Mouse (Mus musculus) MEL-GATA-1-ER (cell line): ENCODE data around the gene Rarg.
"Not testable (repeated sequence)": the region's sequence is repeated elsewhere in the genome, so short reads cannot be mapped to it uniquely, and the experiment has no call there.

ENCODE experiments used
- DNase-seq: peaks from one replicate; pipeline ENCODE4 v3.0.0-alpha.2; 2012; ENCODE audit warnings: low read depth; ENCODE audit errors: extremely low read depth

The Rarg gene

GRCm38 (mm10) chr15:102239260-102239590 lies 18.1 kb downstream of the Rarg start:
- DNase-seq, result no peak

GRCm38 (mm10) chr15:102238543-102239259 lies 18.6 kb downstream of the Rarg start:
- DNase-seq, result no peak

GRCm38 (mm10) chr15:102235371-102236027 lies 21.8 kb downstream of the Rarg start:
- DNase-seq, result no peak

GRCm38 (mm10) chr15:102233896-102234295 lies 23.4 kb downstream of the Rarg start:
- no peak for DNase-seq

- DNase-seq, result no peak
Observed at GRCm38 (mm10) chr15:102232764-102233163, 24.6 kb downstream of the Rarg start.

- peak; percentile 89 for DNase-seq
Observed at GRCm38 (mm10) chr15:102231748-102232147, 25.6 kb downstream of the Rarg start, which contains the start of gene Itgb7. Gene Itgb7, minus strand, starts transcription at chr15:102231944.

- DNase-seq, result no peak
Observed at GRCm38 (mm10) chr15:102230408-102231321, 26.7 kb downstream of the Rarg start.

- not testable (repeated sequence) for DNase-seq
Observed at GRCm38 (mm10) chr15:102225619-102226018, 31.7 kb downstream of the Rarg start.

GRCm38 (mm10) chr15:102224992-102225617 lies 32.2 kb downstream of the Rarg start:
- peak; percentile 95 for DNase-seq

GRCm38 (mm10) chr15:102224186-102224991 lies 32.9 kb downstream of the Rarg start:
- no peak for DNase-seq

- no peak for DNase-seq
Observed at GRCm38 (mm10) chr15:102222386-102222785, 34.9 kb downstream of the Rarg start.

GRCm38 (mm10) chr15:102217325-102217724 lies 40.0 kb downstream of the Rarg start:
- DNase-seq, result no peak

GRCm38 (mm10) chr15:102216459-102217228 lies 40.7 kb downstream of the Rarg start:
- DNase-seq, result no peak

GRCm38 (mm10) chr15:102215624-102216023 lies 41.7 kb downstream of the Rarg start:
- DNase-seq, result no peak

GRCm38 (mm10) chr15:102214132-102214531 lies 43.2 kb downstream of the Rarg start:
- no peak for DNase-seq

- no peak for DNase-seq
Observed at GRCm38 (mm10) chr15:102211895-102212294, 45.4 kb downstream of the Rarg start.

- DNase-seq, result no peak
Observed at GRCm38 (mm10) chr15:102210816-102211215, 46.5 kb downstream of the Rarg start.

- no peak for DNase-seq
Observed at GRCm38 (mm10) chr15:102209114-102209513, 48.2 kb downstream of the Rarg start.

- peak; percentile 96 for DNase-seq
Observed at GRCm38 (mm10) chr15:102208092-102208561, 49.2 kb downstream of the Rarg start.

- no peak for DNase-seq
Observed at GRCm38 (mm10) chr15:102207351-102207750, 50.0 kb downstream of the Rarg start.
